Mouse (Mus musculus) CH12.LX (cell line): ENCODE results near the gene Dnajc28. TPM values are rescaled to one million over a fixed set of nuclear protein-coding genes. Genes with fewer than 3 reads are reported as not detected.

Experiments used
- DNase-seq: peaks from one replicate; pipeline ENCODE4 v3.0.0-alpha.2; 2013; ENCODE audit errors: extremely low read depth
- H3K27ac ChIP-seq: 2 replicates; pipeline ENCODE4 v1.5.1; 2012; ENCODE audit warnings: low read depth, mild to moderate bottlenecking, control low read depth, moderate library complexity; ENCODE audit not compliant: insufficient read depth
- H3K27me3 ChIP-seq: replicated peaks from 2 replicates; pipeline ENCODE3; 2012; ENCODE audit warnings: inconsistent platforms
- H3K36me3 ChIP-seq, 2 experiments: replicated peaks in 1 of 2; 2 replicates each; pipeline versions ENCODE3 to v1.6.1; 2012; ENCODE audit warnings: inconsistent platforms in 1 of 2, low read length in 1 of 2, mild to moderate bottlenecking in 1 of 2, mixed read lengths in 1 of 2, moderate library complexity in 1 of 2; ENCODE audit not compliant: control insufficient read depth in 1 of 2, insufficient read depth in 1 of 2
- H3K4me1 ChIP-seq, 2 experiments: 2 replicates each; pipeline ENCODE4 v1.6.1; 2012; ENCODE audit warnings: inconsistent platforms in 1 of 2, moderate library complexity in 1 of 2; ENCODE audit not compliant: insufficient read depth in 2 of 2, control insufficient read depth in 1 of 2
- H3K4me2 ChIP-seq: 2 replicates; pipeline ENCODE4 v1.6.1; 2012; ENCODE audit warnings: low read depth, mild to moderate bottlenecking, control low read depth; ENCODE audit not compliant: poor library complexity, insufficient read depth, severe bottlenecking
- H3K4me3 ChIP-seq, 3 experiments: fragments of 150-350 bp in 1 of 3; sonication (generic) in 1 of 3; replicated peaks in 1 of 3; 2 replicates each; pipeline versions ENCODE3 to v1.5.1; 2011 to 2012; ENCODE audit warnings: low read depth in 2 of 3, low read length in 2 of 3, mild to moderate bottlenecking in 2 of 3, moderate library complexity in 2 of 3, control low read depth in 1 of 3, improper control_type of control experiment in 1 of 3, inconsistent platforms in 1 of 3, mixed read lengths in 1 of 3; ENCODE audit not compliant: poor library complexity in 1 of 3
- H3K79me2 ChIP-seq: replicated peaks from 2 replicates; pipeline ENCODE4 v1.6.1; 2012; ENCODE audit warnings: mild to moderate bottlenecking, moderate library complexity; ENCODE audit not compliant: control insufficient read depth, poor library complexity, insufficient read depth, severe bottlenecking; ENCODE audit errors: extremely low read depth
- H3K9ac ChIP-seq: 2 replicates; pipeline ENCODE4 v1.6.1; 2012; ENCODE audit warnings: low read depth, mild to moderate bottlenecking, control low read depth, moderate library complexity; ENCODE audit not compliant: insufficient read depth
- H3K9me3 ChIP-seq: replicated peaks from 2 replicates; pipeline ENCODE3; 2012; ENCODE audit warnings: low read length, inconsistent platforms, mixed read lengths
- BHLHE40 ChIP-seq: IDR thresholded peaks from 2 replicates; pipeline ENCODE4 v1.6.1; 2011; ENCODE audit warnings: mild to moderate bottlenecking, low read depth, low read length, improper control_type of control experiment
- CTCF ChIP-seq, 2 experiments: IDR thresholded peaks in 1 of 2; conservative IDR thresholded peaks in 1 of 2; 2 replicates each; pipeline ENCODE4 v1.5.1; 2011 to 2012; ENCODE audit warnings: low read depth in 2 of 2, low read length in 2 of 2, improper control_type of control experiment in 1 of 2, inconsistent platforms in 1 of 2, mild to moderate bottlenecking in 1 of 2, moderate library complexity in 1 of 2
- ELF1 ChIP-seq: IDR thresholded peaks from 2 replicates; pipeline ENCODE4 v1.6.1; 2014; ENCODE audit warnings: low read depth, mild to moderate bottlenecking, inconsistent platforms, low read length, improper control_type of control experiment
- EP300 ChIP-seq: IDR thresholded peaks from 2 replicates; pipeline ENCODE4 v1.6.1; 2011; ENCODE audit warnings: low read length, improper control_type of control experiment
- ETS1 ChIP-seq: conservative IDR thresholded peaks from 2 replicates; pipeline ENCODE4 v1.6.1; 2012; ENCODE audit warnings: low read depth, mild to moderate bottlenecking, inconsistent platforms, low read length, improper control_type of control experiment, moderate library complexity
- GABPA ChIP-seq: IDR thresholded peaks from 2 replicates; pipeline ENCODE4 v1.6.1; 2012; ENCODE audit warnings: low read depth, low read length, improper control_type of control experiment, inconsistent platforms; ENCODE audit not compliant: insufficient replicate concordance
- HCFC1 ChIP-seq: IDR thresholded peaks from 2 replicates; pipeline ENCODE4 v1.6.1; 2012; ENCODE audit warnings: low read depth, mild to moderate bottlenecking, inconsistent platforms, low read length, improper control_type of control experiment
- IRF4 ChIP-seq: IDR thresholded peaks from 2 replicates; pipeline ENCODE4 v1.6.1; 2014; ENCODE audit warnings: low read depth, mild to moderate bottlenecking, inconsistent platforms, low read length, improper control_type of control experiment
- JUN ChIP-seq: IDR thresholded peaks from 2 replicates; pipeline ENCODE4 v1.6.1; 2011; ENCODE audit warnings: low read depth, mild to moderate bottlenecking, low read length, improper control_type of control experiment, moderate library complexity; ENCODE audit not compliant: insufficient read depth
- JUND ChIP-seq: conservative IDR thresholded peaks from 2 replicates; pipeline ENCODE4 v1.6.1; 2011; ENCODE audit warnings: low read depth, low read length, improper control_type of control experiment
- MAFK ChIP-seq: IDR thresholded peaks from 2 replicates; pipeline ENCODE4 v1.6.1; 2011; ENCODE audit warnings: low read length, improper control_type of control experiment; ENCODE audit not compliant: insufficient replicate concordance
- MAX ChIP-seq: IDR thresholded peaks from 2 replicates; pipeline ENCODE4 v1.6.1; 2011; ENCODE audit warnings: low read length, improper control_type of control experiment
- MEF2A ChIP-seq: IDR thresholded peaks from 2 replicates; pipeline ENCODE4 v1.6.1; 2014; ENCODE audit warnings: low read depth, mild to moderate bottlenecking, inconsistent platforms, low read length, improper control_type of control experiment, borderline replicate concordance
- NELFE ChIP-seq: IDR thresholded peaks from 2 replicates; pipeline ENCODE4 v1.6.1; 2011; ENCODE audit warnings: low read depth, low read length, improper control_type of control experiment
- NRF1 ChIP-seq: IDR thresholded peaks from 2 replicates; pipeline ENCODE4 v1.6.1; 2014; ENCODE audit warnings: low read depth, mild to moderate bottlenecking, inconsistent platforms, low read length, improper control_type of control experiment, moderate library complexity
- PAX5 ChIP-seq: IDR thresholded peaks from 2 replicates; pipeline ENCODE4 v1.6.1; 2012; ENCODE audit warnings: low read length, inconsistent platforms, mixed read lengths
- POLR2A ChIP-seq: IDR thresholded peaks from 2 replicates; pipeline ENCODE4 v1.6.1; 2011; ENCODE audit warnings: low read depth, mild to moderate bottlenecking, improper control_type of control experiment, low read length
- POLR2AphosphoS2 ChIP-seq: IDR thresholded peaks from 2 replicates; pipeline ENCODE4 v1.6.1; 2011; ENCODE audit warnings: low read depth, low read length, improper control_type of control experiment
- RAD21 ChIP-seq: IDR thresholded peaks from 2 replicates; pipeline ENCODE4 v1.6.1; 2011; ENCODE audit warnings: low read depth, mild to moderate bottlenecking, low read length, improper control_type of control experiment, moderate library complexity
- SIN3A ChIP-seq: IDR thresholded peaks from 2 replicates; pipeline ENCODE4 v1.6.1; 2012; ENCODE audit warnings: low read length, improper control_type of control experiment, inconsistent platforms
- SMC3 ChIP-seq: IDR thresholded peaks from 2 replicates; pipeline ENCODE4 v1.6.1; 2011; ENCODE audit warnings: low read depth, low read length, improper control_type of control experiment
- TBP ChIP-seq: conservative IDR thresholded peaks from 2 replicates; pipeline ENCODE4 v1.6.1; 2011; ENCODE audit warnings: low read depth, low read length, improper control_type of control experiment
- UBTF ChIP-seq: IDR thresholded peaks from 2 replicates; pipeline ENCODE4 v1.6.1; 2012; ENCODE audit warnings: low read depth, mild to moderate bottlenecking, inconsistent platforms, low read length, improper control_type of control experiment, moderate library complexity
- USF1 ChIP-seq: IDR thresholded peaks from 2 replicates; pipeline ENCODE4 v1.6.1; 2014; ENCODE audit warnings: low read depth, mild to moderate bottlenecking, inconsistent platforms, low read length, improper control_type of control experiment
- USF2 ChIP-seq: conservative IDR thresholded peaks from 2 replicates; pipeline ENCODE4 v1.6.1; 2011; ENCODE audit warnings: low read depth, low read length, improper control_type of control experiment
- ZNF384 ChIP-seq: IDR thresholded peaks from 2 replicates; pipeline ENCODE4 v1.6.1; 2012; ENCODE audit warnings: low read depth, low read length, improper control_type of control experiment, inconsistent platforms
- dilution Hi-C: fragments of 300-500 bp; cut with MboI; formaldehyde crosslinking; loops from 2 replicates; pipeline ENCODE4 v1.14.3; 2020; ENCODE audit warnings: low sequenced_read_pairs; ENCODE audit not compliant: extremely low pct_unique_long_range_greater_than_20kb, extremely low pct_ligation_motif_present
- in situ Hi-C: fragments of 300-500 bp; cut with MboI; formaldehyde crosslinking; loops from 3 replicates; pipeline ENCODE4 v1.14.3; 2019; ENCODE audit warnings: low sequenced_read_pairs, low pct_ligation_motif_present, low pct_unique_long_range_greater_than_20kb, mixed read lengths
- polyA plus RNA-seq: library from polyadenylated mRNA; unstranded; fragments of >175 nt; gene quantifications from 2 replicates; pipeline ENCODE4 v1.2.1, GENCODE M21; 2012; ENCODE audit warnings: low read depth; ENCODE audit not compliant: insufficient read length
- total RNA-seq, 2 experiments: library from RNA; depleted of rRNA; stranded (reverse); fragments of 300-350 nt in 1 of 2; fragments of >200 nt in 1 of 2; gene quantifications; 2 replicates each; pipeline ENCODE4 v1.2.3; 2012 to 2014

Dnajc28 gene
- total and polyA plus RNA-seq, 3 experiments, result 0.47 to 1.8 (median 0.97) TPM

GRCm38 (mm10) chr16:91606958-91607357 lies 11.9 kb downstream of the Dnajc28 start:
- Histone ChIP-seq H3K36me3 (no peaks in the 10 kb centered on the region), H3K79me2 (no peaks in the 10 kb centered on the region), H3K4me3 (no peak overlapping the region), H3K27ac (no peak overlapping the region), H3K4me1 (peaks cover 0 to 17% of the 10 kb centered on the region in 2 experiments; a peak in 2 of 4 replicates), H3K27me3 (peaks cover 1% of the 10 kb centered on the region), H3K9me3 (no peaks in the 10 kb centered on the region), H3K4me2 (no peak overlapping the region), H3K9ac (no peak overlapping the region)
- in situ Hi-C loops, result no loop called here
- dilution Hi-C loops, result no loop called here
- peak; percentile 27 for DNase-seq
- TF ChIP-seq MEF2A (no peak), EP300 (0 out of 2 replicates have a peak, but pooled peaks have one; percentile 27)

GRCm38 (mm10) chr16:91605156-91605555 lies 13.7 kb downstream of the Dnajc28 start:
- no peak overlapping the region for H3K4me2 ChIP-seq
- no peak overlapping the region for H3K4me3 ChIP-seq
- no peak for TF ChIP-seq NELFE
- no peak for TF ChIP-seq JUND
- no peak for TF ChIP-seq POLR2A
- no peak for TF ChIP-seq ETS1
- TF ChIP-seq TBP, result no peak
- TF ChIP-seq UBTF, result no peak
- no peak for TF ChIP-seq USF1
- no peak for TF ChIP-seq ZNF384
- TF ChIP-seq HCFC1, result no peak
- TF ChIP-seq USF2, result no peak
- H3K36me3 ChIP-seq, result no peaks in the 10 kb centered on the region
- in situ Hi-C loops, result no loop called here
- peaks cover 3 to 15% of the 10 kb centered on the region in 2 experiments for H3K4me1 ChIP-seq
- dilution Hi-C loops, result no loop called here
- no peaks in the 10 kb centered on the region for H3K79me2 ChIP-seq
- DNase-seq, result no peak
- H3K27me3 ChIP-seq, result peaks cover 1% of the 10 kb centered on the region
- H3K27ac ChIP-seq, result no peak overlapping the region
- no peaks in the 10 kb centered on the region for H3K9me3 ChIP-seq
- H3K9ac ChIP-seq, result no peak overlapping the region

- H3K4me2 ChIP-seq, result peak overlapping the region; percentile 60
- H3K27ac ChIP-seq, result no peak overlapping the region
- no peaks in the 10 kb centered on the region for H3K9me3 ChIP-seq
- H3K79me2 ChIP-seq, result no peaks in the 10 kb centered on the region
- peak; percentile 39 for DNase-seq
- no peaks in the 10 kb centered on the region for H3K36me3 ChIP-seq
- no peak overlapping the region for H3K4me3 ChIP-seq
- in situ Hi-C loops (no loop called here), dilution Hi-C loops (no loop called here)
- no peak overlapping the region for H3K9ac ChIP-seq
- peaks cover 6 to 15% of the 10 kb centered on the region in 2 experiments for H3K4me1 ChIP-seq
- peaks cover 14% of the 10 kb centered on the region for H3K27me3 ChIP-seq
- TF ChIP-seq ZNF384 (no peak), EP300 (peak; percentile 79), TBP (0 out of 2 replicates have a peak, but pooled peaks have one; percentile 54), PAX5 (no peak), ELF1 (no peak), CTCF (conservative IDR thresholded peaks at IDR 0.05 in 1 of 2, IDR thresholded peaks at IDR 0.05 in 1 of 2; ENCODE audit: low read depth in 2 of 2, low read length in 2 of 2) (no peak; a peak in 1 of 4 replicates), ETS1 (0 out of 2 replicates have a peak, but pooled peaks have one; percentile 16), BHLHE40 (peak; percentile 22; the same call in 1 of the 2 replicates), JUN (no peak), MAFK (no peak), POLR2A (no peak), SIN3A (no peak), GABPA (no peak), MAX (no peak), NRF1 (no peak), NELFE (no peak), RAD21 (no peak; the same call in 1 of the 2 replicates), POLR2AphosphoS2 (no peak), SMC3 (no peak), USF1 (no peak), IRF4 (peak; percentile 83), HCFC1 (no peak)
Measured at GRCm38 (mm10) chr16:91601693-91602092, 17.1 kb downstream of the Dnajc28 start.
